Mouse (Mus musculus): ENCODE results near the gene Cib2.

DNA sequence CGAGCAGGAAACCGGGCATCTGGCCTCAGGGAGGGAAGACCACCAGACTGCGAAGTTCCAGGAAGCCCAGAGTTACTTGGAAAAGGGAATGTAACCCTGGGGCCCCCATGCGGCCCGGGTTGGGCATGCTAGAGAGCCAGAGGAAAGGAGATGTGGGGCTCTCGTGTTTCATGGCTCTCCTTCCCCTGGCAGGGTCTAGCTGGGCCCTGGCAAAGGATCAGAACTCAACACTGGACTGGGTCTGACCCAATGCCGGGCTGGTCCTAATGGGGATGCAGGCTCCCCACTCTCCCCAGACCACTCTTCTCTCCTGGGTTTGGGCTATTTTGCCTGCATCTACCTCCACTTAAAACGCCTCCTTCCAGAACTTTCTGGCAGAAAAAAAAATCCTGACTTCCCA, 1.3 kb downstream of the Cib2 start:
- no peak for TF ChIP-seq CTCF (IDR thresholded peaks at IDR 0.05; ENCODE audit: control insufficient read depth, insufficient read depth, insufficient read length)
- no peak for TF ChIP-seq MYOG (IDR thresholded peaks at IDR 0.05; ENCODE audit: control insufficient read depth, extremely low read depth, insufficient read length)
- TF ChIP-seq FOSL1 (IDR thresholded peaks at IDR 0.05; ENCODE audit: insufficient read depth, low read length, poor library complexity, severe bottlenecking): no peak
- no peak for TF ChIP-seq MAX (IDR thresholded peaks at IDR 0.05)
- no peak for TF ChIP-seq MYOD1 (IDR thresholded peaks at IDR 0.05; ENCODE audit: control insufficient read depth, insufficient read length, low read depth)
- TF ChIP-seq USF1 (IDR thresholded peaks at IDR 0.05; ENCODE audit: low read depth): no peak
- no peak for TF ChIP-seq CEBPB (IDR thresholded peaks at IDR 0.05; ENCODE audit: low read depth)
